Comparison of ENCODE assay signal across 18 mouse cellular contexts in genomic region chr5:121438131-121438530, GRCm38 (mm10). TPM values are rescaled to one million over a fixed set of nuclear protein-coding genes. Genes with fewer than 3 reads are reported as not detected.
DNase-seq lines count a peak whose midpoint lies in the region; ATAC-seq and TF ChIP-seq lines count a peak whose summit lies in the region.
"Had no signal": no experiment of that assay in that cellular context is flagged by ENCODE, and none has a peak within 500 bp of the region (broad histone marks: within the 10 kb centered on the region; RNA-seq: fewer than 3 reads in every experiment).

No protein-coding gene starts in this region.

- no peaks in the 10 kb centered on the region for H3K4me1 ChIP-seq in lung, embryonic 16.5 days (replicated peaks; ENCODE audit: control insufficient read depth, insufficient read depth, low read length)
- no peaks in the 10 kb centered on the region for H3K4me1 ChIP-seq in lung, adult 2 months (ENCODE audit: control insufficient read depth, insufficient read depth, low read length)
- H3K4me1 ChIP-seq: heart, embryonic 15.5 days; hindbrain, embryonic 12.5 days; liver, embryonic 15.5 days; midbrain, embryonic 13.5 days had no signal

- no peak for TF ChIP-seq CTCF in lung, adult 2 months (IDR thresholded peaks at IDR 0.05; ENCODE audit: insufficient read depth, low read length)

- TF ChIP-seq POLR2A in lung, adult 2 months (IDR thresholded peaks at IDR 0.05; ENCODE audit: borderline replicate concordance, extremely low read depth, low read depth, low read length), result no peak

- no peaks in the 10 kb centered on the region for H3K27me3 ChIP-seq in lung, embryonic 16.5 days (ENCODE audit: control insufficient read depth, insufficient read depth, low read depth, low read length)
- H3K27me3 ChIP-seq: heart, embryonic 15.5 days; hindbrain, embryonic 12.5 days; liver, embryonic 15.5 days; midbrain, embryonic 13.5 days had no signal

- no peak overlapping the region for H3K4me3 ChIP-seq in lung, embryonic 16.5 days (ENCODE audit: low read length)
- no peak overlapping the region for H3K4me3 ChIP-seq in lung, adult 2 months (replicated peaks; ENCODE audit: extremely low read depth, low read depth, low read length)
- H3K4me3 ChIP-seq: erythroblast, embryonic 14.5 days; heart, embryonic 15.5 days; hindbrain, embryonic 12.5 days; liver, embryonic 15.5 days; midbrain, embryonic 13.5 days had no signal

- 83% methylated on average over 5 of the region's 5 CpGs for WGBS in lung, embryonic 16.5 days
- 64% methylated on average over 5 of the region's 5 CpGs for WGBS in lung, adult 2 months

- no peaks in the 10 kb centered on the region for H3K9me3 ChIP-seq in lung, embryonic 16.5 days (ENCODE audit: control insufficient read depth, low read length)
- H3K9me3 ChIP-seq: heart, embryonic 15.5 days; hindbrain, embryonic 12.5 days; liver, embryonic 15.5 days; midbrain, embryonic 13.5 days had no signal

- peak; percentile 16 to 37 for DNase-seq in cerebellum, postnatal 10 days
- DNase-seq in lung, adult 2 months, result no peak
- DNase-seq in adrenal gland, postnatal 10 days, result peak; percentile 68
- peak; percentile 10 for DNase-seq in lung, postnatal 36 days
- DNase-seq in kidney, adult 18-20 months, result no peak
- DNase-seq: cerebellum, adult 9-11 months; kidney, adult 11 months; spleen, adult 18-20 months; thymus, postnatal 25 days had no signal

- H3K9ac ChIP-seq in lung, embryonic 16.5 days (ENCODE audit: low read length), result no peak overlapping the region
- H3K9ac ChIP-seq: heart, embryonic 15.5 days; hindbrain, embryonic 12.5 days; liver, embryonic 15.5 days; midbrain, embryonic 13.5 days had no signal

- H3K36me3 ChIP-seq in lung, embryonic 16.5 days (ENCODE audit: control insufficient read depth, insufficient read depth, low read length), result peaks cover 46% of the 10 kb centered on the region

- no peak overlapping the region for H3K4me2 ChIP-seq in lung, embryonic 16.5 days (ENCODE audit: low read depth, low read length)
- H3K4me2 ChIP-seq: heart, embryonic 15.5 days; hindbrain, embryonic 12.5 days; liver, embryonic 15.5 days; midbrain, embryonic 13.5 days had no signal

- ATAC-seq in cerebellum, adult (ENCODE audit: insufficient number of reproducible peaks, low FRiP score, low TSS enrichment), result no peak
- ATAC-seq in lung, embryonic 16.5 days (ENCODE audit: low read depth), result peak; percentile 43; the same call in 1 of the 2 replicates
- no peak for ATAC-seq in erythroid progenitor cell, adult 5-6 weeks (replicated peaks; ENCODE audit: low FRiP score, poor library complexity, severe bottlenecking)
- ATAC-seq: midbrain, embryonic 13.5 days had no signal

- no peak overlapping the region for H3K27ac ChIP-seq in lung, embryonic 16.5 days (ENCODE audit: low read length)
- H3K27ac ChIP-seq: heart, embryonic 15.5 days; hindbrain, embryonic 12.5 days; liver, embryonic 15.5 days; midbrain, embryonic 13.5 days; stomach, postnatal 0 days had no signal

RNA-seq across cellular contexts. Expression of gene Tmem116, which starts 13.6 kb away (rescaled TPM):
- 3.0 and 4.5 TPM in 2 replicates for polyA plus RNA-seq in lung, embryonic 16.5 days (2015; fragmentation: Nextera tagmentation; extraction: Ambion mirVana)
- polyA plus RNA-seq in lung, adult 2 months (2012; rRNA removed), result 23.6 and 24.2 TPM in 2 replicates
- 1 to 10 TPM; 3.3 to 4.8 TPM for total RNA-seq in adrenal gland, postnatal 10 days (2021)
- total RNA-seq in erythroid progenitor cell, adult 5-6 weeks (2015; ENCODE audit: low replicate concordance), result not detected in 2 replicates
- 0.26 TPM in 1 of 2 replicates, not detected in the other for total RNA-seq in erythroid progenitor cell, adult 5-6 weeks (2017; ENCODE audit: low replicate concordance)

RNA-seq across cellular contexts. Expression of gene Erp29, which starts 14.2 kb away (rescaled TPM):
- polyA plus RNA-seq in lung, embryonic 16.5 days (2015; fragmentation: Nextera tagmentation; extraction: Ambion mirVana), result 147 and 149 TPM in 2 replicates
- 30.3 and 34.0 TPM in 2 replicates for polyA plus RNA-seq in lung, adult 2 months (2012; rRNA removed)
- 100 to 1,000 TPM; 115 to 128 TPM for total RNA-seq in adrenal gland, postnatal 10 days (2021)
- total RNA-seq in erythroid progenitor cell, adult 5-6 weeks (2015; ENCODE audit: low replicate concordance), result 37.1 and 50.3 TPM in 2 replicates
- total RNA-seq in erythroid progenitor cell, adult 5-6 weeks (2017; ENCODE audit: low replicate concordance), result 118 and 141 TPM in 2 replicates

RNA-seq across cellular contexts. Expression of gene Naa25, which starts 40.4 kb away (rescaled TPM):
- 35.1 and 35.9 TPM in 2 replicates for polyA plus RNA-seq in lung, embryonic 16.5 days (2015; fragmentation: Nextera tagmentation; extraction: Ambion mirVana)
- 6.2 and 10.0 TPM in 2 replicates for polyA plus RNA-seq in lung, adult 2 months (2012; rRNA removed)
- 10 to 100 TPM; 31.0 to 32.1 TPM for total RNA-seq in adrenal gland, postnatal 10 days (2021)
- 5.9 and 6.5 TPM in 2 replicates for total RNA-seq in erythroid progenitor cell, adult 5-6 weeks (2015; ENCODE audit: low replicate concordance)
- 3.9 and 9.2 TPM in 2 replicates for total RNA-seq in erythroid progenitor cell, adult 5-6 weeks (2017; ENCODE audit: low replicate concordance)

RNA-seq across cellular contexts. Expression of gene Trafd1, which starts 52.7 kb away (rescaled TPM):
- polyA plus RNA-seq in lung, embryonic 16.5 days (2015; fragmentation: Nextera tagmentation; extraction: Ambion mirVana), result 85.9 and 90.7 TPM in 2 replicates
- polyA plus RNA-seq in lung, adult 2 months (2012; rRNA removed), result 83.8 and 108 TPM in 2 replicates
- total RNA-seq in adrenal gland, postnatal 10 days (2021), result 10 to 100 TPM; 52.3 TPM
- 23.1 and 29.3 TPM in 2 replicates for total RNA-seq in erythroid progenitor cell, adult 5-6 weeks (2015; ENCODE audit: low replicate concordance)
- 11.1 and 21.4 TPM in 2 replicates for total RNA-seq in erythroid progenitor cell, adult 5-6 weeks (2017; ENCODE audit: low replicate concordance)

Comparison
In these comparisons a context has a peak if more than half of its experiments do, and no peak if none do; other contexts are left out.
1. DNase-seq: peak in cerebellum, postnatal 10 days (2 of 2), adrenal gland, postnatal 10 days (single experiment) and lung, postnatal 36 days (single experiment); none in lung, adult 2 months (single experiment) and kidney, adult 18-20 months (single experiment).